Comparison of ENCODE assay signal across 34 mouse cellular contexts in the genomic region with DNA sequence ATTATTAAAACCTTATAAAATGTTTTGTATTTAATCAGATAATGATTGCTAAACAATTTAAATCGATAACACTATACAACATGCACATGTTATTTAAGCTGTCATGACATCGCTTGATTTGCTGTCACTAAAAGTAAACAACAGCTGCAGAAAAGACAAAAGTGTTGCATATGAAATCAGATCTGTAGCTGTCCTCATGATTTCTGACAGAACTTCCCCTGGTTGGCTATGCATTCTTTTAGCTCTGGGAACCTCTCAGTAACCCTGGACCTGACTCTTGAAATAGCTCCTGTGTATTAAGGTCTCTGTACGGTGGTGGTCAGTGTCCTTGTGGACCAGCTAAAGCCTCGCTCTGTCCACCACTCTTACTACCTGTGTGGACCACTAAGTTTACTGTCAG. TPM values are rescaled to one million over a fixed set of nuclear protein-coding genes. Genes with fewer than 3 reads are reported as not detected.
DNase-seq lines count a peak whose midpoint lies in the region; ATAC-seq lines count a peak whose summit lies in the region.
"Had no signal": no experiment of that assay in that cellular context is flagged by ENCODE, and none has a peak within 500 bp of the region (broad histone marks: within the 10 kb centered on the region; RNA-seq: fewer than 3 reads in every experiment).

No protein-coding gene starts in this region.

- peak; percentile 5 for DNase-seq in embryonic facial prominence, embryonic 14.5 days (ENCODE audit: low spot score)
- DNase-seq in embryonic facial prominence, embryonic 10.5 days (ENCODE audit: low spot score) = no peak
- DNase-seq in forebrain, embryonic 10.5 days (ENCODE audit: extremely low spot score, low spot score) = no peak
- peak; percentile 64 for DNase-seq in A20 (ENCODE audit: low read depth, low spot score)
- DNase-seq in left cerebral cortex, postnatal 36 days (ENCODE audit: low spot score in 2 of 2) = no peak
- DNase-seq in thymus, postnatal 4 days = no peak
- DNase-seq: adrenal gland, postnatal 10 days; adrenal gland, postnatal 36 days; B cell, adult 2 months; cerebellum, adult 11-12 months; cerebellum, adult 8-10 months; cerebellum, postnatal 36 days; gastrocnemius, postnatal 10 days; gastrocnemius, postnatal 36 days; heart, adult 2 months; kidney, adult 18-20 months had no signal

- H3K36me3 ChIP-seq in embryonic facial prominence, embryonic 14.5 days (ENCODE audit: control insufficient read depth, insufficient read depth, low read length) = no peaks in the 10 kb centered on the region
- H3K36me3 ChIP-seq in embryonic facial prominence, embryonic 10.5 days (replicated peaks) = no peaks in the 10 kb centered on the region
- H3K36me3 ChIP-seq in forebrain, embryonic 15.5 days = no peaks in the 10 kb centered on the region
- H3K36me3 ChIP-seq in forebrain, embryonic 10.5 days (replicated peaks) = no peaks in the 10 kb centered on the region
- H3K36me3 ChIP-seq in forebrain, embryonic 16.5 days (ENCODE audit: control insufficient read depth, insufficient read depth) = no peaks in the 10 kb centered on the region
- H3K36me3 ChIP-seq: embryonic facial prominence, embryonic 15.5 days; G1E; hindbrain, embryonic 13.5 days had no signal

- H3K4me3 ChIP-seq in embryonic facial prominence, embryonic 14.5 days (ENCODE audit: low read depth, low read length) = no peak overlapping the region
- H3K4me3 ChIP-seq in embryonic facial prominence, embryonic 10.5 days = no peak overlapping the region
- H3K4me3 ChIP-seq in forebrain, embryonic 15.5 days = no peak overlapping the region
- H3K4me3 ChIP-seq in forebrain, embryonic 10.5 days = no peak overlapping the region
- no peak overlapping the region for H3K4me3 ChIP-seq in forebrain, embryonic 16.5 days (replicated peaks; ENCODE audit: low read length)
- H3K4me3 ChIP-seq: embryonic facial prominence, embryonic 15.5 days; heart, adult 2 months; hindbrain, embryonic 13.5 days had no signal

- WGBS in embryonic facial prominence, embryonic 14.5 days = 75% methylated on average over 4 of the region's 4 CpGs
- 88% methylated on average over 4 of the region's 4 CpGs for WGBS in embryonic facial prominence, embryonic 10.5 days
- WGBS in forebrain, embryonic 15.5 days = 64% methylated on average over 4 of the region's 4 CpGs
- WGBS in forebrain, embryonic 10.5 days = 92% methylated on average over 4 of the region's 4 CpGs
- WGBS in forebrain, embryonic 16.5 days = 51% methylated on average over 4 of the region's 4 CpGs

- H3K9me3 ChIP-seq in embryonic facial prominence, embryonic 14.5 days (ENCODE audit: control insufficient read depth, low read length) = peaks cover 5% of the 10 kb centered on the region; the same call in 1 of the 2 replicates
- H3K9me3 ChIP-seq in embryonic facial prominence, embryonic 10.5 days = no peaks in the 10 kb centered on the region
- no peaks in the 10 kb centered on the region for H3K9me3 ChIP-seq in forebrain, embryonic 15.5 days
- H3K9me3 ChIP-seq in forebrain, embryonic 10.5 days = no peaks in the 10 kb centered on the region
- no peaks in the 10 kb centered on the region for H3K9me3 ChIP-seq in forebrain, embryonic 16.5 days (ENCODE audit: control insufficient read depth, low read length)
- H3K9me3 ChIP-seq: embryonic facial prominence, embryonic 15.5 days; hindbrain, embryonic 13.5 days had no signal

- no peak overlapping the region for H3K4me2 ChIP-seq in embryonic facial prominence, embryonic 14.5 days (ENCODE audit: low read depth, low read length)
- H3K4me2 ChIP-seq in forebrain, embryonic 15.5 days (replicated peaks) = no peak overlapping the region
- no peak overlapping the region for H3K4me2 ChIP-seq in forebrain, embryonic 16.5 days (ENCODE audit: low read length)
- H3K4me2 ChIP-seq: embryonic facial prominence, embryonic 15.5 days; heart, embryonic 11.5 days; hindbrain, embryonic 13.5 days had no signal

- no peaks in the 10 kb centered on the region for H3K4me1 ChIP-seq in embryonic facial prominence, embryonic 14.5 days (ENCODE audit: control insufficient read depth, insufficient read depth, low read length)
- no peaks in the 10 kb centered on the region for H3K4me1 ChIP-seq in embryonic facial prominence, embryonic 10.5 days
- peaks cover 8% of the 10 kb centered on the region; the same call in 1 of the 2 replicates for H3K4me1 ChIP-seq in forebrain, embryonic 15.5 days
- H3K4me1 ChIP-seq in forebrain, embryonic 10.5 days = no peaks in the 10 kb centered on the region
- peaks cover 7% of the 10 kb centered on the region for H3K4me1 ChIP-seq in forebrain, embryonic 16.5 days (replicated peaks; ENCODE audit: control insufficient read depth, insufficient read depth, low read length)
- H3K4me1 ChIP-seq: embryonic facial prominence, embryonic 15.5 days; hindbrain, embryonic 13.5 days had no signal

- intact Hi-C loops in left cerebral cortex, postnatal 36 days (cut with DNase I) = no loop called here

- ATAC-seq in embryonic facial prominence, embryonic 14.5 days (ENCODE audit: low read depth) = no peak
- ATAC-seq in forebrain, embryonic 15.5 days (replicated peaks) = peak; percentile 63
- ATAC-seq in forebrain, embryonic 16.5 days = peak; percentile 75
- ATAC-seq: inflammation-experienced regulatory T-cells, adult 6 months; intestine, embryonic 16.5 days; Patski had no signal

- no peak overlapping the region for H3K9ac ChIP-seq in embryonic facial prominence, embryonic 14.5 days (ENCODE audit: low read depth, low read length)
- H3K9ac ChIP-seq in forebrain, embryonic 15.5 days (replicated peaks) = no peak overlapping the region
- H3K9ac ChIP-seq in forebrain, embryonic 16.5 days (replicated peaks; ENCODE audit: low read depth, low read length) = no peak overlapping the region
- H3K9ac ChIP-seq: embryonic facial prominence, embryonic 15.5 days; hindbrain, embryonic 13.5 days had no signal

- H3K27me3 ChIP-seq in embryonic facial prominence, embryonic 14.5 days (replicated peaks; ENCODE audit: control insufficient read depth, insufficient read depth, low read length) = no peaks in the 10 kb centered on the region
- no peaks in the 10 kb centered on the region for H3K27me3 ChIP-seq in embryonic facial prominence, embryonic 10.5 days (replicated peaks; ENCODE audit: low read depth, poor library complexity, severe bottlenecking)
- H3K27me3 ChIP-seq in forebrain, embryonic 15.5 days = no peaks in the 10 kb centered on the region
- H3K27me3 ChIP-seq in forebrain, embryonic 10.5 days (ENCODE audit: poor library complexity, severe bottlenecking) = no peaks in the 10 kb centered on the region
- H3K27me3 ChIP-seq in forebrain, embryonic 16.5 days (replicated peaks; ENCODE audit: control insufficient read depth, insufficient read depth, low read length) = no peaks in the 10 kb centered on the region
- H3K27me3 ChIP-seq: CH12.LX; embryonic facial prominence, embryonic 15.5 days; hindbrain, embryonic 13.5 days; Patski had no signal

- H3K27ac ChIP-seq in embryonic facial prominence, embryonic 14.5 days (replicated peaks; ENCODE audit: low read depth, low read length) = no peak overlapping the region
- H3K27ac ChIP-seq in embryonic facial prominence, embryonic 10.5 days (replicated peaks) = no peak overlapping the region
- H3K27ac ChIP-seq in forebrain, embryonic 15.5 days (replicated peaks) = no peak overlapping the region
- no peak overlapping the region for H3K27ac ChIP-seq in forebrain, embryonic 10.5 days
- no peak overlapping the region for H3K27ac ChIP-seq in forebrain, embryonic 16.5 days (ENCODE audit: low read length)
- H3K27ac ChIP-seq: embryonic facial prominence, embryonic 15.5 days; heart, adult 2 months; hindbrain, embryonic 13.5 days had no signal

RNA-seq across cellular contexts. Expression of a gene that starts 30.7 kb away (rescaled TPM):
- polyA plus RNA-seq in embryonic facial prominence, embryonic 14.5 days (2014; fragmentation: Nextera tagmentation; extraction: Ambion mirVana) = not detected in 2 replicates
- polyA plus RNA-seq in embryonic facial prominence, embryonic 10.5 days (2016; fragmentation: Nextera tagmentation; extraction: Ambion mirVana) = 0.09 and 0.11 TPM in 2 replicates
- polyA plus RNA-seq in forebrain, embryonic 15.5 days (2015; fragmentation: Nextera tagmentation; extraction: Ambion mirVana) = not detected in 2 replicates
- 0.09 TPM in 1 of 2 replicates, not detected in the other for polyA plus RNA-seq in forebrain, embryonic 10.5 days (2016; fragmentation: Nextera tagmentation; extraction: Ambion mirVana)
- polyA plus RNA-seq in forebrain, embryonic 16.5 days (2015; fragmentation: Nextera tagmentation; extraction: Ambion mirVana) = not detected in 2 replicates
- not detected for total RNA-seq in left cerebral cortex, postnatal 36 days (2021)
- total RNA-seq: adrenal gland, adult 18-20 months; adrenal gland, postnatal 10 days; adrenal gland, postnatal 36 days; CH12.LX; gastrocnemius, adult 18-20 months; gastrocnemius, postnatal 10 days; gastrocnemius, postnatal 36 days; granulocyte monocyte progenitor cell, adult 5-6 weeks; heart, adult 2 months; heart, postnatal 25 days; hematopoietic stem cell, adult 5-6 weeks had no signal
- polyA plus RNA-seq: cortical plate, adult 2 months; embryonic facial prominence, embryonic 15.5 days; G1E; heart, adult 2 months; heart, embryonic 14.5 days; heart, postnatal 0 days; hindbrain, embryonic 13.5 days; inflammation-experienced regulatory T-cells, adult 6 months; Patski had no signal

Comparison
In these comparisons a context has a peak if more than half of its experiments do, and no peak if none do; other contexts are left out.
1. DNase-seq: peak in embryonic facial prominence, embryonic 14.5 days (single experiment) and A20 (single experiment); none in embryonic facial prominence, embryonic 10.5 days (single experiment), forebrain, embryonic 10.5 days (single experiment), left cerebral cortex, postnatal 36 days (0 of 2) and thymus, postnatal 4 days (single experiment).